Mouse (Mus musculus): ENCODE measurements around the gene Ogdh. TPM values are rescaled to one million over a fixed set of nuclear protein-coding genes. Genes with fewer than 3 reads are reported as not detected.
A peak's percentile ranks its signal among the peaks of the same experiment; 100 is the strongest.

Ogdh gene
- polyA plus RNA-seq, 1 experiment from 2014 or later = 100 TPM

GRCm38 (mm10) chr11:6402515-6403510 is 111.4 kb downstream of the Ogdh start:
- no peak overlapping the region for H3K9ac ChIP-seq
- 84% methylated on average over 19 of the region's 19 CpGs for WGBS
- no peak for ATAC-seq (ENCODE audit: low FRiP score)
- no peak overlapping the region for H3K4me3 ChIP-seq
- H3K27ac ChIP-seq = no peak overlapping the region
- no peaks in the 10 kb centered on the region for H3K9me3 ChIP-seq (replicated peaks)
- H3K36me3 ChIP-seq = peaks cover 93% of the 10 kb centered on the region
- H3K4me2 ChIP-seq (replicated peaks) = no peak overlapping the region
- H3K4me1 ChIP-seq = peaks cover 18% of the 10 kb centered on the region
- no peaks in the 10 kb centered on the region for H3K27me3 ChIP-seq

- no peak overlapping the region for H3K27ac ChIP-seq
- WGBS = 91% methylated on average over 5 of the region's 5 CpGs
- H3K27me3 ChIP-seq = no peaks in the 10 kb centered on the region
- H3K9me3 ChIP-seq (replicated peaks) = no peaks in the 10 kb centered on the region
- no peak for ATAC-seq (ENCODE audit: low FRiP score)
- H3K4me2 ChIP-seq (replicated peaks) = no peak overlapping the region
- peaks cover 18% of the 10 kb centered on the region for H3K4me1 ChIP-seq
- peaks cover 82% of the 10 kb centered on the region for H3K36me3 ChIP-seq
- H3K4me3 ChIP-seq = no peak overlapping the region
- no peak overlapping the region for H3K9ac ChIP-seq
Measured at GRCm38 (mm10) chr11:6403830-6404405, 112.5 kb downstream of the Ogdh start.

DNA sequence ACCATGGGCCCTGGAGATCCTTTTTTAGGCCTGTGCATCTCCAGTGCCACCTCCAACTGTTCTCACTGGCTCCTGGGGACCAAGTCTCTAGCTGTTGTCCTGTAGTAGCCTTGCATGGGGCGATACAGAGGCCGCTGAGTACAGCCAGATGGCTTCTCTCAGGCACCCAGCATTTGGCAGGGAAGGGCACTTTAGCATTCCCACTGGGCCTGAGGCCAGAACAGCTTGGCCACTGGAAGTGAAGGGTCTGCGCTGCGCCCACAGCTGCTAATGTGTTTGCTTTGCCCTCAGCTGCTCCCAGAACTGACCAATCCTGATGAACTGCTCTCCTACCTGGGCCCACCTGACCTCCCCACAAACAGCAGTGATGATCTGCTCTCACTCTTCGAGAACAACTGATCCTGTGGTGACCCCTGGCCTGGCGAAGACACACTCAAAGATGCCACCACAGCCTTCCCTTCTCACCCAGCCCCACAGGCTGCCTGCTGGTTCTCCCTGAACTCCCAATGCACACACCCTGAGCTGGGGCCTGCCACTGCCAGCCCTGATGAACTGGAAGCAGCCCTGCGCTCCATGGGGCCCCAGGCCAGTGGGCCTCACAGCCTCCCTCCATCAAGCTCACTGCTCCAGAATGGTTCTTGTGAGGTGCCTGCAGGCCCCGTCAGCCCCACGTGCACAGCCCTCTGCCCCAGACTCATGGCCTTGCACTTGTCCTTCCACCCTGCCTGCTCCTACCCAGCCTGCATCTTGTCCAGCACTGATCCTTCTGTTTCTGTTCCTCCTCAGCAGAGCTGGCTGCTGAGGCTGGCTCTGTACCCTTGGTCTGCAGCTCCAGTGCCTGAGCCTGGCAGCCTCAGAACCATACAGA is 113.5 kb downstream of the Ogdh start:
- Histone ChIP-seq H3K36me3 (peaks cover 72% of the 10 kb centered on the region), H3K9me3 (replicated peaks) (no peaks in the 10 kb centered on the region), H3K4me1 (peaks cover 18% of the 10 kb centered on the region), H3K4me2 (replicated peaks) (no peak overlapping the region), H3K9ac (0 out of 2 replicates have a peak overlapping the region, but pooled peaks have one; percentile 19), H3K4me3 (no peak overlapping the region), H3K27ac (peak overlapping the region; percentile 79), H3K27me3 (no peaks in the 10 kb centered on the region)
- WGBS = 90% methylated on average over 9 of the region's 9 CpGs
- ATAC-seq (ENCODE audit: low FRiP score) = no peak

GRCm38 (mm10) chr11:6405591-6406081 is 114.2 kb downstream of the Ogdh start:
- H3K4me2 ChIP-seq (replicated peaks) = no peak overlapping the region
- 70% methylated on average over 4 of the region's 4 CpGs for WGBS
- peaks cover 65% of the 10 kb centered on the region for H3K36me3 ChIP-seq
- no peak overlapping the region for H3K4me3 ChIP-seq
- ATAC-seq (ENCODE audit: low FRiP score) = no peak
- H3K9me3 ChIP-seq (replicated peaks) = no peaks in the 10 kb centered on the region
- no peaks in the 10 kb centered on the region for H3K27me3 ChIP-seq
- H3K27ac ChIP-seq = peak overlapping the region; percentile 79
- 0 out of 2 replicates have a peak overlapping the region, but pooled peaks have one; percentile 33 for H3K9ac ChIP-seq
- peaks cover 21% of the 10 kb centered on the region for H3K4me1 ChIP-seq

Small RNA genes within 50 kb of the gene (microRNA-seq; reads per million reads assigned to microRNA genes)
- 2.2 reads per million for gene Mir7651

Other genes starting within 250 kb of the Ogdh start
- 16.5 and 17.3 TPM in 2 replicates for gene Camk2b, start 225.3 kb upstream of the Ogdh start, polyA plus RNA-seq (2016; fragmentation: Nextera tagmentation; extraction: Ambion mirVana)
- 0.40 and 0.41 TPM in 2 replicates for gene A730071L15Rik, start 91.6 kb upstream of the Ogdh start, polyA plus RNA-seq (2016; fragmentation: Nextera tagmentation; extraction: Ambion mirVana)
- 57.7 and 58.6 TPM in 2 replicates for gene Nudcd3, start 91.2 kb upstream of the Ogdh start, polyA plus RNA-seq (2016; fragmentation: Nextera tagmentation; extraction: Ambion mirVana)
- gene Npc1l1, start 61.5 kb upstream of the Ogdh start, polyA plus RNA-seq (2016; fragmentation: Nextera tagmentation; extraction: Ambion mirVana) = 0.05 TPM in 1 of 2 replicates, not detected in the other
- 80.5 and 83.0 TPM in 2 replicates for gene Ddx56, start 23.9 kb upstream of the Ogdh start, polyA plus RNA-seq (2016; fragmentation: Nextera tagmentation; extraction: Ambion mirVana)
- gene Tmed4, start 16.8 kb upstream of the Ogdh start, polyA plus RNA-seq (2016; fragmentation: Nextera tagmentation; extraction: Ambion mirVana) = 140 and 144 TPM in 2 replicates
- gene Zmiz2, start 97.4 kb downstream of the Ogdh start, polyA plus RNA-seq (2016; fragmentation: Nextera tagmentation; extraction: Ambion mirVana) = 21.5 and 22.4 TPM in 2 replicates
- gene Ppia, start 123.8 kb downstream of the Ogdh start, polyA plus RNA-seq (2016; fragmentation: Nextera tagmentation; extraction: Ambion mirVana) = 4,150 and 4,164 TPM in 2 replicates
- 520 and 591 TPM in 2 replicates for gene H2afv, start 152.8 kb downstream of the Ogdh start, polyA plus RNA-seq (2016; fragmentation: Nextera tagmentation; extraction: Ambion mirVana)
- 17.2 and 18.3 TPM in 2 replicates for gene Purb, start 184.3 kb downstream of the Ogdh start, polyA plus RNA-seq (2016; fragmentation: Nextera tagmentation; extraction: Ambion mirVana)
- 0.50 and 0.70 TPM in 2 replicates for gene Myo1g, start 229.3 kb downstream of the Ogdh start, polyA plus RNA-seq (2016; fragmentation: Nextera tagmentation; extraction: Ambion mirVana)

Data from hindbrain, embryonic 12.5 days (tissue).